Mouse (Mus musculus) lung, embryonic 16.5 days (tissue): ENCODE results near the gene Mycbpap. TPM values are rescaled to one million over a fixed set of nuclear protein-coding genes. Genes with fewer than 3 reads are reported as not detected.

Experiments
- ATAC-seq: fragments of 200-750 bp; cut with Nextera tagmentation; 2 replicates; pipeline ENCODE4 v1.8.0; 2017; ENCODE audit warnings: low read depth, mild to moderate bottlenecking, moderate library complexity
- H3K27ac ChIP-seq: fragments of 300-500 bp; sonication (generic); 2 replicates; pipeline ENCODE4 v1.5.1; 2014; ENCODE audit warnings: mild to moderate bottlenecking, control low read depth, low read length
- H3K27me3 ChIP-seq: fragments of 300-500 bp; sonication (generic); 2 replicates; pipeline ENCODE4 v1.6.1; 2014; ENCODE audit warnings: low read depth, low read length, mixed read lengths; ENCODE audit not compliant: control insufficient read depth, insufficient read depth
- H3K36me3 ChIP-seq: fragments of 300-500 bp; sonication (generic); 2 replicates; pipeline ENCODE4 v1.6.1; 2014; ENCODE audit warnings: low read length; ENCODE audit not compliant: control insufficient read depth, insufficient read depth
- H3K4me1 ChIP-seq: fragments of 300-500 bp; sonication (generic); replicated peaks from 2 replicates; pipeline ENCODE4 v1.6.1; 2014; ENCODE audit warnings: low read length, mixed read lengths; ENCODE audit not compliant: control insufficient read depth, insufficient read depth
- H3K4me2 ChIP-seq: fragments of 300-500 bp; sonication (generic); 2 replicates; pipeline ENCODE4 v1.6.1; 2014; ENCODE audit warnings: low read depth, low read length, control low read depth
- H3K4me3 ChIP-seq: fragments of 300-500 bp; sonication (generic); 2 replicates; pipeline ENCODE4 v1.5.1; 2014; ENCODE audit warnings: mild to moderate bottlenecking, low read length, control low read depth
- H3K9ac ChIP-seq: fragments of 300-500 bp; sonication (generic); 2 replicates; pipeline ENCODE4 v1.6.1; 2014; ENCODE audit warnings: low read length, control low read depth
- H3K9me3 ChIP-seq: fragments of 300-500 bp; sonication (generic); 2 replicates; pipeline ENCODE4 v1.6.1; 2016; ENCODE audit warnings: low read length; ENCODE audit not compliant: control insufficient read depth
- WGBS: fragments of 180-500 bp; shearing (Covaris S2); extraction: QIAGEN DNeasy Blood & Tissue Kit; methylation state at CpG from one replicate; pipeline ENCODE4 v1.1.7; 2014; 5-methylcytosine and 5-hydroxymethylcytosine counted together
- polyA plus RNA-seq: library from polyadenylated mRNA; unstranded; fragments of >200 nt; fragmentation: Nextera tagmentation; extraction: Ambion mirVana; gene quantifications from 2 replicates; pipeline ENCODE4 v1.2.1, GENCODE M21; 2015

Gene Mycbpap
- polyA plus RNA-seq, 1 experiment from 2014 or later: 8.4 TPM

DNA sequence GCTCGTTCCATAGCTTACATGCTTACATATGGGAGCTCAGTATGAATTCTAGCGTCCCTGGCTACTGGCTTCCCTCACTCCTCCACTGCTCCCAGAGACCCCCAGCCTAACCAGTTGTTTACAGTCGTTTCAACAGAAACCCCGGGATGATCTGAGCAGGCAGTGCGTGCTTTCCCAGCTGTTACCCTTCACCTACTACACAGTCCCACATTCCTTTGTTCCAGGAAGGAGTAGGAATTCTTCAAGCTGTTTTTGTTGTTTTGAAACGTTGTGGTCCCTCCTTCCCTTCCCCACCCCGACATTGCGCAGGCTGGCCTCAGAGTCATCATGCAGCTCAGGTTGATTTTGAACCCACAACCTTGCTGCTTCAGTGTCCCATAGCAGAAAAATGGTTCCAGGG lies 21.2 kb downstream of the Mycbpap start:
- ATAC-seq: no peak
- WGBS: 22% methylated on average over 8 of the region's 8 CpGs

GRCm38 (mm10) chr11:94499661-94500152 lies 21.8 kb downstream of the Mycbpap start, which contains the start of gene Epn3:
TSS of gene Epn3 (minus strand) at chr11:94499974.
- H3K27me3 ChIP-seq: no peaks in the 10 kb centered on the region; the same call in 1 of the 2 replicates
- peak; percentile 75 for ATAC-seq
- H3K9ac ChIP-seq: peak within 1 kb of the TSS; percentile 68
- peak within 1 kb of the TSS; percentile 96 for H3K27ac ChIP-seq
- no peaks in the 10 kb centered on the region for H3K9me3 ChIP-seq
- peak within 1 kb of the TSS; percentile 54 for H3K4me3 ChIP-seq
- peaks cover 29% of the 10 kb centered on the region for H3K4me1 ChIP-seq
- H3K4me2 ChIP-seq: peak within 1 kb of the TSS; percentile 58
- WGBS: under 1% methylated on average over 26 of the region's 26 CpGs
- H3K36me3 ChIP-seq: peaks cover 2% of the 10 kb centered on the region

More for the DNA sequence above, 21.2 kb downstream of the Mycbpap start:
- Histone ChIP-seq H3K4me2 (peak overlapping the region; percentile 58), H3K9me3 (no peaks in the 10 kb centered on the region), H3K27me3 (no peaks in the 10 kb centered on the region; the same call in 1 of the 2 replicates), H3K36me3 (peaks cover 2% of the 10 kb centered on the region), H3K4me3 (peak overlapping the region; percentile 54), H3K4me1 (peaks cover 25% of the 10 kb centered on the region), H3K27ac (peak overlapping the region; percentile 96), H3K9ac (peak overlapping the region; percentile 68)

- Histone ChIP-seq H3K4me1 (peaks cover 29% of the 10 kb centered on the region), H3K4me3 (peak overlapping the region; percentile 54), H3K9me3 (no peaks in the 10 kb centered on the region), H3K27ac (peak overlapping the region; percentile 96), H3K9ac (peak overlapping the region; percentile 68), H3K36me3 (peaks cover 2% of the 10 kb centered on the region), H3K4me2 (peak overlapping the region; percentile 58), H3K27me3 (no peaks in the 10 kb centered on the region; the same call in 1 of the 2 replicates)
- WGBS: 6% methylated on average over 2 of the region's 2 CpGs
- 0 out of 2 replicates have a peak, but pooled peaks have one; percentile 15 for ATAC-seq
Observed at GRCm38 (mm10) chr11:94499035-94499434, 22.5 kb downstream of the Mycbpap start.

- no peaks in the 10 kb centered on the region for H3K9me3 ChIP-seq
- peaks cover 2% of the 10 kb centered on the region for H3K36me3 ChIP-seq
- H3K27me3 ChIP-seq: no peaks in the 10 kb centered on the region; the same call in 1 of the 2 replicates
- peak overlapping the region; percentile 58 for H3K4me2 ChIP-seq
- peaks cover 29% of the 10 kb centered on the region for H3K4me1 ChIP-seq
- WGBS: 17% methylated on average over 19 of the region's 19 CpGs
- ATAC-seq: peak; percentile 59
- H3K4me3 ChIP-seq: peak overlapping the region; percentile 54
- peak overlapping the region; percentile 68 for H3K9ac ChIP-seq
- peak overlapping the region; percentile 96 for H3K27ac ChIP-seq
Observed at GRCm38 (mm10) chr11:94498093-94498996, 23.2 kb downstream of the Mycbpap start.

GRCm38 (mm10) chr11:94495415-94495814 lies 26.1 kb downstream of the Mycbpap start:
- Histone ChIP-seq H3K4me2 (peak overlapping the region; percentile 12), H3K36me3 (peaks cover 2% of the 10 kb centered on the region), H3K9ac (peak overlapping the region; percentile 7; the same call in 1 of the 2 replicates), H3K27me3 (no peaks in the 10 kb centered on the region; the same call in 1 of the 2 replicates), H3K9me3 (no peaks in the 10 kb centered on the region), H3K4me1 (peaks cover 43% of the 10 kb centered on the region), H3K27ac (peak overlapping the region; percentile 70), H3K4me3 (no peak overlapping the region)
- ATAC-seq: peak; percentile 31
- WGBS: 54% methylated on average over 3 of the region's 3 CpGs

- H3K27me3 ChIP-seq: no peaks in the 10 kb centered on the region; the same call in 1 of the 2 replicates
- peak overlapping the region; percentile 78 for H3K4me2 ChIP-seq
- H3K4me3 ChIP-seq: no peak overlapping the region
- no peak for ATAC-seq
- H3K36me3 ChIP-seq: peaks cover 2% of the 10 kb centered on the region
- H3K27ac ChIP-seq: no peak overlapping the region
- 57% methylated on average over 7 of the region's 7 CpGs for WGBS
- peak overlapping the region; percentile 19; the same call in 1 of the 2 replicates for H3K9ac ChIP-seq
- H3K9me3 ChIP-seq: no peaks in the 10 kb centered on the region
- H3K4me1 ChIP-seq: peaks cover 30% of the 10 kb centered on the region; the same call in 1 of the 2 replicates
Observed at GRCm38 (mm10) chr11:94491749-94492099, 29.8 kb downstream of the Mycbpap start.

GRCm38 (mm10) chr11:94491035-94491748 lies 30.4 kb downstream of the Mycbpap start:
- 4% methylated on average over 53 of the region's 55 CpGs for WGBS

DNA sequence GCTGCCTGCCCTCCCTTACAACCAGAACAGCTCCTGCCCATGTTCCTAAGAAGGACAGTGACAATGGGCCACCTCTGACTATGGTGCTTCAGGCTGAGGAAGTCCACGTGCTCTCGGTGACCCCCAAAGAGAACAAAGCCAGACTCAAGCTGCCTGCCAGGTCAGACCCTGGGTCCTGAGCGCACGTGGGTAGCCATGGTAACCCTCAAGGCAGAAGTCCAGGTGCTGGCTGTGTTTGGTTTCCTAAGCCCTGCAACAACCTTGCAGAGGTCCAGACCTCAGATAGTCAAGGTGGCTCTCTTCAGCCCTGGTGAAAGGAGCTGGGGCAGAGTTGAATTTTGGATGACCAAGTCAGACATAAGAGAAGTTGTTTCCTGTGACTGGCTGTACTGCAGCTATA lies 31.8 kb downstream of the Mycbpap start:
- Histone ChIP-seq H3K9me3 (no peaks in the 10 kb centered on the region), H3K27me3 (peaks cover under 1% of the 10 kb centered on the region; the same call in 1 of the 2 replicates), H3K27ac (no peak overlapping the region), H3K36me3 (no peaks in the 10 kb centered on the region), H3K4me3 (no peak overlapping the region), H3K9ac (no peak overlapping the region), H3K4me1 (peaks cover 26% of the 10 kb centered on the region; the same call in 1 of the 2 replicates), H3K4me2 (no peak overlapping the region)
- WGBS: 24% methylated on average over 4 of the region's 4 CpGs
- no peak for ATAC-seq

More at GRCm38 (mm10) chr11:94491035-94491748, 30.4 kb downstream of the Mycbpap start:
- ATAC-seq: 0 out of 2 replicates have a peak, but pooled peaks have one; percentile 26
- Histone ChIP-seq H3K36me3 (peaks cover 2% of the 10 kb centered on the region), H3K4me3 (peak overlapping the region; percentile 50), H3K27me3 (no peaks in the 10 kb centered on the region; the same call in 1 of the 2 replicates), H3K27ac (no peak overlapping the region), H3K9ac (peak overlapping the region; percentile 63), H3K4me2 (peak overlapping the region; percentile 78), H3K9me3 (no peaks in the 10 kb centered on the region), H3K4me1 (peaks cover 30% of the 10 kb centered on the region; the same call in 1 of the 2 replicates)
